Mouse (Mus musculus): ENCODE results near the gene Armc2. TPM values are rescaled to one million over a fixed set of nuclear protein-coding genes. Genes with fewer than 3 reads are reported as not detected.
A peak's percentile ranks its signal among the peaks of the same experiment; 100 is the strongest.

The Armc2 gene
- polyA plus RNA-seq, 1 experiment from 2014 or later, result 1.9 TPM

- Histone ChIP-seq H3K4me1 (ENCODE audit: control insufficient read depth, insufficient read depth, low read length) (peaks cover 2% of the 10 kb centered on the region; the same call in 1 of the 2 replicates), H3K9me3 (ENCODE audit: control insufficient read depth, low read depth, low read length) (no peaks in the 10 kb centered on the region), H3K27me3 (ENCODE audit: control insufficient read depth, insufficient read depth, low read length) (no peaks in the 10 kb centered on the region), H3K4me3 (ENCODE audit: low read depth, low read length) (no peak overlapping the region), H3K9ac (replicated peaks; ENCODE audit: low read depth, low read length) (no peak overlapping the region), H3K4me2 (replicated peaks; ENCODE audit: low read depth, low read length) (peak overlapping the region; percentile 22), H3K36me3 (ENCODE audit: control insufficient read depth, insufficient read depth, low read length) (no peaks in the 10 kb centered on the region), H3K27ac (ENCODE audit: low read length) (no peak overlapping the region)
- WGBS, result 18% methylated on average over 16 of the region's 16 CpGs
- peak; percentile 75 for ATAC-seq (ENCODE audit: insufficient number of reproducible peaks, insufficient read depth, low FRiP score, low read depth)
These were observed 12.8 kb upstream of the Armc2 start for GRCm38 (mm10) chr10:42031021-42031420.

- H3K4me1 ChIP-seq (ENCODE audit: control insufficient read depth, insufficient read depth, low read length), result peaks cover 2% of the 10 kb centered on the region; the same call in 1 of the 2 replicates
- no peak for ATAC-seq (ENCODE audit: insufficient number of reproducible peaks, insufficient read depth, low FRiP score, low read depth)
- no peak overlapping the region for H3K27ac ChIP-seq (ENCODE audit: low read length)
- H3K27me3 ChIP-seq (ENCODE audit: control insufficient read depth, insufficient read depth, low read length), result no peaks in the 10 kb centered on the region
- H3K4me2 ChIP-seq (replicated peaks; ENCODE audit: low read depth, low read length), result no peak overlapping the region
- WGBS, result 71% methylated on average over 5 of the region's 5 CpGs
- no peaks in the 10 kb centered on the region for H3K36me3 ChIP-seq (ENCODE audit: control insufficient read depth, insufficient read depth, low read length)
- no peaks in the 10 kb centered on the region for H3K9me3 ChIP-seq (ENCODE audit: control insufficient read depth, low read depth, low read length)
- H3K9ac ChIP-seq (replicated peaks; ENCODE audit: low read depth, low read length), result no peak overlapping the region
- no peak overlapping the region for H3K4me3 ChIP-seq (ENCODE audit: low read depth, low read length)
These were observed 11.3 kb upstream of the Armc2 start for GRCm38 (mm10) chr10:42029502-42029901.

DNA sequence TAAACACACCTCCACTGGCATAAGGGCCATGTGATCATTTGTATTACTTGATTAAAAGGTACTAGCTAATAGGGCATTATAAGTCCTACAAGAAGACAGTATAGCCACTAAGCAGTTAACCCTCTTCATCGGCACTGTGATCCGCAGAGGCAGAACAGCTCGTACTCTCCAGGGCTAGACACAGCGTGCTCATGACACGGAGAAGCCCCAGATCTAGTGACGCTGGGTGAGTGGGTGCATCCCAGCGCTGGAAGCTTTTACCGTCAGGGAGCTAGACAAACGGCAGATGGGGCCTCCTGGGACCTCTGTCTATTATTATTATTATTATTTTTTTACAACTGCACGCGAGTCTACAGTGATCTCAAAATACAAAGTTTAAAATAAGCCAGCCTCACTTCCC, 9.1 kb upstream of the Armc2 start:
- Histone ChIP-seq H3K9ac (replicated peaks; ENCODE audit: low read depth, low read length) (no peak overlapping the region), H3K27ac (ENCODE audit: low read length) (no peak overlapping the region), H3K4me2 (replicated peaks; ENCODE audit: low read depth, low read length) (peak overlapping the region; percentile 29), H3K9me3 (ENCODE audit: control insufficient read depth, low read depth, low read length) (no peaks in the 10 kb centered on the region), H3K4me3 (ENCODE audit: low read depth, low read length) (no peak overlapping the region), H3K27me3 (ENCODE audit: control insufficient read depth, insufficient read depth, low read length) (no peaks in the 10 kb centered on the region), H3K4me1 (ENCODE audit: control insufficient read depth, insufficient read depth, low read length) (peaks cover 2% of the 10 kb centered on the region; the same call in 1 of the 2 replicates), H3K36me3 (ENCODE audit: control insufficient read depth, insufficient read depth, low read length) (no peaks in the 10 kb centered on the region)
- WGBS, result 50% methylated on average over 11 of the region's 11 CpGs
- no peak for ATAC-seq (ENCODE audit: insufficient number of reproducible peaks, insufficient read depth, low FRiP score, low read depth)

DNA sequence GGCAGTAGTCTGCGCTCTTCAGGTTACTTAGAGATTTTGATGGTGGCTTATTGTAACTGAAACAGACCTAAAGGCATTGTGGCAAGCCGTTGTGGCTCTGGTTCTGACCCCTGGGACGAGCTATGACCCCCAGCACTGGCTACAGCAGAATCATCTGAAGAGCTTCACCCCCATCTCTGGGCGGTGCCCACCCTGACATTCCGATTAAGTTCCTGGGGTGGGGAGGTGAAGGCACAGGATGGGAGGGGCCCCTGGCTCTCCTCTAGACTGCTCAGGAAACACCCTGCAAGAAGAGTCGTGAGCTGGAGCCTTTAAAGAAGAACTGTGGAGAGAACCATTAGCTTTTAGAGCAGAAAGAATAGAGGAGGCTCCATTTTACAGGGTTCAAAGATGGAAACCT, 6.2 kb upstream of the Armc2 start:
- Histone ChIP-seq H3K36me3 (ENCODE audit: control insufficient read depth, insufficient read depth, low read length) (no peaks in the 10 kb centered on the region), H3K9ac (replicated peaks; ENCODE audit: low read depth, low read length) (no peak overlapping the region), H3K4me2 (replicated peaks; ENCODE audit: low read depth, low read length) (no peak overlapping the region), H3K9me3 (ENCODE audit: control insufficient read depth, low read depth, low read length) (no peaks in the 10 kb centered on the region), H3K4me3 (ENCODE audit: low read depth, low read length) (no peak overlapping the region), H3K27me3 (ENCODE audit: control insufficient read depth, insufficient read depth, low read length) (no peaks in the 10 kb centered on the region), H3K27ac (ENCODE audit: low read length) (no peak overlapping the region), H3K4me1 (ENCODE audit: control insufficient read depth, insufficient read depth, low read length) (peaks cover 2% of the 10 kb centered on the region; the same call in 1 of the 2 replicates)
- no peak for ATAC-seq (ENCODE audit: insufficient number of reproducible peaks, insufficient read depth, low FRiP score, low read depth)
- WGBS, result 63% methylated on average over 6 of the region's 6 CpGs

DNA sequence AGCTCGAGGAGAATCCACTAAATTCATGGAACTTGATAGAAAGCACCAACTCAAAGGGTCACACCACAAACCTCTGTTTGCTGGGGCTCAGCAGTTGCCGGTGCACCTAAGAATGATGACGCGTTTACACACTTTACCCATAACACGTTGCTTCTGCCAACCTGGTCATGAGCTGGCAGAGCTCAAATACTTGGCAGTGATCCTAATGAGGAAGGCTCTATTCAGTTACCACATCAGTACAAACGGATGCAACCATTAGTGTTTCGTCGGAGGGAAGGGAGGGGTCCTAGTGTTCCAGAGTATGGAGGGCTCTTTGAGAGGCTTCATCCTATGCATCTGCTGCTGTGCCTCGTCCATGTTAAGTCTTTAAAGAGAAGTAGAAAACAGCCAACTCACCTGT, 3.3 kb upstream of the Armc2 start:
- 79% methylated on average over 9 of the region's 9 CpGs for WGBS

GRCm38 (mm10) chr10:42014086-42014485, 4.2 kb downstream of the Armc2 start:
- no peaks in the 10 kb centered on the region for H3K27me3 ChIP-seq (ENCODE audit: control insufficient read depth, insufficient read depth, low read length)
- WGBS, result 88% methylated on average over 5 of the region's 5 CpGs
- H3K4me2 ChIP-seq (replicated peaks; ENCODE audit: low read depth, low read length), result no peak overlapping the region
- H3K27ac ChIP-seq (ENCODE audit: low read length), result no peak overlapping the region
- no peak for ATAC-seq (ENCODE audit: insufficient number of reproducible peaks, insufficient read depth, low FRiP score, low read depth)
- H3K36me3 ChIP-seq (ENCODE audit: control insufficient read depth, insufficient read depth, low read length), result no peaks in the 10 kb centered on the region
- H3K9me3 ChIP-seq (ENCODE audit: control insufficient read depth, low read depth, low read length), result no peaks in the 10 kb centered on the region
- no peak overlapping the region for H3K4me3 ChIP-seq (ENCODE audit: low read depth, low read length)
- no peak overlapping the region for H3K9ac ChIP-seq (replicated peaks; ENCODE audit: low read depth, low read length)
- H3K4me1 ChIP-seq (ENCODE audit: control insufficient read depth, insufficient read depth, low read length), result 0 out of 2 replicates have a peak, but pooled peaks cover 2% of the 10 kb centered on the region

More for the DNA sequence above, 3.3 kb upstream of the Armc2 start:
- Histone ChIP-seq H3K9me3 (ENCODE audit: control insufficient read depth, low read depth, low read length) (no peaks in the 10 kb centered on the region), H3K36me3 (ENCODE audit: control insufficient read depth, insufficient read depth, low read length) (no peaks in the 10 kb centered on the region), H3K4me3 (ENCODE audit: low read depth, low read length) (no peak overlapping the region), H3K27ac (ENCODE audit: low read length) (no peak overlapping the region), H3K4me2 (replicated peaks; ENCODE audit: low read depth, low read length) (no peak overlapping the region), H3K27me3 (ENCODE audit: control insufficient read depth, insufficient read depth, low read length) (no peaks in the 10 kb centered on the region), H3K9ac (replicated peaks; ENCODE audit: low read depth, low read length) (no peak overlapping the region), H3K4me1 (ENCODE audit: control insufficient read depth, insufficient read depth, low read length) (0 out of 2 replicates have a peak, but pooled peaks cover 2% of the 10 kb centered on the region)
- no peak for ATAC-seq (ENCODE audit: insufficient number of reproducible peaks, insufficient read depth, low FRiP score, low read depth)

DNA sequence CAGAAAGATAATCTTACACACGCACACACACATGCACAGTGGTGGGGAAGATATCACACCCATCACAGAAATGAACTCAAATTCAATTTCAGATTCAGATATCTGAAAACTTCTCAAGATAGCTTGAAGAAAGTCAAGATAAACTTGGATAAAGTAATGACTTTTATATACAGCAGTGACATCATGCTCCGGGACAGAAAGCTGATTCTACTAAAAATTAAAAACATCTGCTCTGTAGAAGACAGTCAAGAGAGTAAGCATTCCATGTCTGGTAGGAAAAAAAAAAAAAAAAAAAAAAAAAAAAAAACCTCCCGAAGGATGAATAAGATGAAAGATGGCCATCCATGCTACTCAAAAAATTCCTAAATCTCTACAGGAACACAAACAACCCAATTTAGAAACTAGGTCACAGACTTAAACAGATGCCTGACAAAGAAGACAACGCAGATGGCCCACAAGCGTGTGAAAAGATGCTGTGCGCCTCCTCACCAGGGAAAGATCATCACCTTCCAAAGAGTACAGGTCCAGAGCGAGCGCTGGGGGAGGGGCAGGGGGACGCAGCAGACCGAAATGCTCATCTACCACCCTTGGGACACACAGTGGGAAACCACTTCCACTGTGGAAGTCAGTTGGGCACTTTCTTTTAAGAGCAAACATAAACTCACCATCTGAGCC, 7.3 kb downstream of the Armc2 start:
- Histone ChIP-seq H3K27me3 (ENCODE audit: control insufficient read depth, insufficient read depth, low read length) (no peaks in the 10 kb centered on the region), H3K4me2 (replicated peaks; ENCODE audit: low read depth, low read length) (no peak overlapping the region), H3K9me3 (ENCODE audit: control insufficient read depth, low read depth, low read length) (no peaks in the 10 kb centered on the region), H3K9ac (replicated peaks; ENCODE audit: low read depth, low read length) (no peak overlapping the region), H3K27ac (ENCODE audit: low read length) (no peak overlapping the region), H3K4me3 (ENCODE audit: low read depth, low read length) (no peak overlapping the region), H3K36me3 (ENCODE audit: control insufficient read depth, insufficient read depth, low read length) (no peaks in the 10 kb centered on the region), H3K4me1 (ENCODE audit: control insufficient read depth, insufficient read depth, low read length) (no peaks in the 10 kb centered on the region)
- 87% methylated on average over 10 of the region's 10 CpGs for WGBS
- no peak for ATAC-seq (ENCODE audit: insufficient number of reproducible peaks, insufficient read depth, low FRiP score, low read depth)

GRCm38 (mm10) chr10:42005259-42005658, 13.0 kb downstream of the Armc2 start:
- Histone ChIP-seq H3K9ac (replicated peaks; ENCODE audit: low read depth, low read length) (no peak overlapping the region), H3K4me1 (ENCODE audit: control insufficient read depth, insufficient read depth, low read length) (no peaks in the 10 kb centered on the region), H3K27me3 (ENCODE audit: control insufficient read depth, insufficient read depth, low read length) (no peaks in the 10 kb centered on the region), H3K4me2 (replicated peaks; ENCODE audit: low read depth, low read length) (no peak overlapping the region), H3K36me3 (ENCODE audit: control insufficient read depth, insufficient read depth, low read length) (no peaks in the 10 kb centered on the region), H3K4me3 (ENCODE audit: low read depth, low read length) (no peak overlapping the region), H3K27ac (ENCODE audit: low read length) (no peak overlapping the region), H3K9me3 (ENCODE audit: control insufficient read depth, low read depth, low read length) (no peaks in the 10 kb centered on the region)
- WGBS, result 66% methylated on average over 3 of the region's 3 CpGs
- ATAC-seq (ENCODE audit: insufficient number of reproducible peaks, insufficient read depth, low FRiP score, low read depth), result no peak

GRCm38 (mm10) chr10:42004690-42005089, 13.6 kb downstream of the Armc2 start:
- no peak for ATAC-seq (ENCODE audit: insufficient number of reproducible peaks, insufficient read depth, low FRiP score, low read depth)

More at GRCm38 (mm10) chr10:42004690-42005089, 13.6 kb downstream of the Armc2 start:
- Histone ChIP-seq H3K4me2 (replicated peaks; ENCODE audit: low read depth, low read length) (no peak overlapping the region), H3K9me3 (ENCODE audit: control insufficient read depth, low read depth, low read length) (no peaks in the 10 kb centered on the region), H3K4me3 (ENCODE audit: low read depth, low read length) (no peak overlapping the region), H3K4me1 (ENCODE audit: control insufficient read depth, insufficient read depth, low read length) (no peaks in the 10 kb centered on the region), H3K36me3 (ENCODE audit: control insufficient read depth, insufficient read depth, low read length) (no peaks in the 10 kb centered on the region), H3K27ac (ENCODE audit: low read length) (no peak overlapping the region), H3K9ac (replicated peaks; ENCODE audit: low read depth, low read length) (no peak overlapping the region), H3K27me3 (ENCODE audit: control insufficient read depth, insufficient read depth, low read length) (no peaks in the 10 kb centered on the region)
- 51% methylated on average over 7 of the region's 7 CpGs for WGBS
